Mouse (Mus musculus) cerebellum, postnatal 14 days (tissue): ENCODE data around the gene Adgrl2.

Experiments used
- DNase-seq, 2 experiments: peaks; one replicate each; pipeline ENCODE4 v3.0.0; 2021; ENCODE audit warnings: mixed read lengths in 2 of 2

Gene Adgrl2

DNA sequence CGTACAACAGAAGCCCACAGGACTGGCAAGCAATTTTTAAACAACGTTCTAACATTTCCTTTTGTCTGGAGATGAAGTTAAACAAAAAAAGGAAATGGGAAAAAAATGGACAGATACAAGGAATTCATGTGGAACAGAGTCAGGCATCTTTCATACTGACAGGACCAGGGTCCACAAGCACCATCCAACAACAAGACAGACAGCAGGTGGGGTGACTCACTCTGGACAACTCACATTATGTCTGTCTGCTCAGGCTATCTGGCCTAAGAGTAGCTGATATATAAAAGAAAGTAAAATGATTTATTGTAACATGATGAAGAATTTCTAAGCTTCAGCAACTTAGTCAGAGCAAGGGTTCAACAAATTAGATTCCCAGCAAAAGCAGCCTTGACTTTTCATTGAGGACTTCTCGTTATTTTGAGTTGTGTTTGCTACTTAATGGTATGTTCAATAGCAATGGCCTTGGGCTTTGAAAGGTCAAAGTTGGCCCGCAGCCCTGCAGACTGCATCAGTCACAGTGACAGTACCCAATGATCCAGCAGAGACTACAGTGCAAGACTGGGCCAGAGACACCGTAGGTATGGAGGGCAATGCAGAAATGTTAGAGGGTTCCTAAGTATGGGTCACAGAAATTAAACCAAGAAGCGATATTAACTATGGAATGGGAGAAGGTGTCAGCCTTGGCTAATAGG lies 171.8 kb downstream of the Adgrl2 start:
- no peak for DNase-seq

DNA sequence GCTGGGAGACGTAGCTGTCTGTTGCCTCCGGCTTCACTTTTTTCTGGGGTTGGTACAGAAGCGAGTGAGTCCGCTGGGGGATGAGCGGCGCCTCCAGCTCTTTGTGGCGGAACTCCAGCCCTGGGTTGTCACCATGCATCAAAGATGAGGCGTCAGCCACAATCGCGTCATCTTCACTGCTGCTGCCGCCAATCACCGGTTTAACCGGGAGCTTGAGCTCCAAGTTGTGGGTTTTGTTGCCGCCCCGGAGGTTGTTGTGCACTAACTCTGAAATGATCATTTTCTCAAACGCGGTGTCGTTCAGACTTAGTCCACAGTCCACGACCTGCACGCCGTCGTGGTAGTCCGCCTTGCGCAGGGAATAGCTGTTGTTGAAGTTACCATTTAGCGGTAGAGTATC lies 172.9 kb downstream of the Adgrl2 start:
- DNase-seq: no peak

DNA sequence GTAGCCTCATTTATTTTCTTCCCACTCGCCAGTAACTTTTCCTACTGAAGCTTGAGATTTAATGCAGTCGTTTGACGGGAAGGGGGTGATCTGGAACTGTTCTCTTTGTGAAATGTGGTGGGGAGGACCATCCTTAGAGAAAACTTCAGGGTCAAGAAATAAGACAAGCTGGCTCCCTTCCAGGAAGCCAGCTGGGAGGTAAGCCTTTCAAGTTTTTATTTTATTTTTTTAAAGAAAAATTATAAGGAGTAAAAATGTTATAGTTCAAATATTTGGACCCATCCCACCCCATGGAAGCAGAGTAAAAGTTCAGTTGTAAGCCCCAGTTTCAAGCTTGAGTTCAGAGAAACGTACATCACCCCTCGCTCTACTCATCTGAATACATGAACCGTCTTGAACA lies 177.2 kb downstream of the Adgrl2 start:
- DNase-seq: no peak

DNA sequence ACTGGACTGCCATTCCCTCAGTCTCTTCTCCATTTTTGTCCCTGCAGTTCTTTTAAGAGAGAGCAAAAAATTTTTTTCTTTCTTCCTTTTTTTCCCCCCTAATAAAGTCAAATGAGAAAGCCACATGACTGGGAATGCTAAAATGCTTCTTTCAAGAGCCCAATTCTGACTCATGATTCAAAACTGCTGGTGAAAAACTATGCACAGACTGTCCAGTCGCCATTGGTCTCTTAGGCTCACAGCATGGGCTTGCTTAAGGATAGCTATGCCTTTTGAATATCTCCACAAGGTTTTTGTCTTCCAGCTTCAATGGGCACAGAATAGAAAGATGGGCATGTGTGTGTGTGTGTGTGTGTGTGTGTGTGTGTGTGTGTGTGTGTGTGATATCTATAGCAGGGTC lies 178.3 kb downstream of the Adgrl2 start:
- no peak for DNase-seq

DNA sequence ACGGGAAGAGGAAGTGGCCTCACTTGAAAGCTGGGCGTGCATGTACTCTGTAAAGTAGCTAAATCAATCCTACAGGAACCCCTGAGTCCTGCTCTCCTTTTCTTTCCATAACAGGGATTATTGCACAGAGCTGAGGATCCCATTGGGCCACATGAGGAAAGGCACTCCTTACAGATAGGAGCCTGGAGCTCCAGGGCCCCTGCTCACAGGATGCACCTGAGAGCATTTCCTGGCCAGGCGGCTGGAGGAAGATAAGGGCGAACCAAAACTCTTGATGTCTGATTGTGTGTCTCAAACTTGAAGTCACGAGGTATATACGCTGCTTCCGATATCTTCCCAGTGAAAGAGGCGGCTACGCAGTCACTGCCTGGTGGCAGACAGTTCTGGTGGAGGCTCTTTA lies 183.4 kb downstream of the Adgrl2 start:
- DNase-seq: no peak

DNA sequence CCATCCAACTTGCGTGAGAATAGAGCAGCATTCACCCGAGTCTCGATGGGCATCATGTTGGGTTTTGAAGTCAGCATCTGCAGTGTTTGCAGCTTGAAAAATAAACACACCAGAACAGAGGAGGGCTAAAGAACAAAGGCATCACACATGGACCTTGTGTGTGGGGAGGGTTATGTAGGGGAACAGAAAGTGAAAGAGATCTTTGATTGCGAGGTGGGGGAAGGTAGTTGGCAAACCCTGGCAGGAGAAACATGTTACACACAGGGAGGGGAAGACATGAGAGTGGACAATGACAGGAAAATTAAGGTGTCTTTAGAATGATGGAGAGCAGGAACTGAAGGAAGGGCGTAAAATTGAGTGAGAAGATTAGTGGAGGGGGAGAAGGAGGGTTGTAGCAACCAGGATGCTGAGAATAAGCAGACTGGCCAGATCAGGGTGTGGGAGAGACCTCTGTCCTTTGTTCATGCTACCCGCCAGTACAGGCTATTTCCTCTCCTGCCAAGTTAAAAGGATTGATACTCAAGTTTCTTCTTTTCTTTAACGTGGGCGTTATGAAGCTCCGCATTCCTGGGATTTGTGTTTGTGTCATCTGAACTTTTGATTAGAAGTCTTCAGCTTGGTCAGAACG lies 197.0 kb downstream of the Adgrl2 start:
- DNase-seq: no peak

DNA sequence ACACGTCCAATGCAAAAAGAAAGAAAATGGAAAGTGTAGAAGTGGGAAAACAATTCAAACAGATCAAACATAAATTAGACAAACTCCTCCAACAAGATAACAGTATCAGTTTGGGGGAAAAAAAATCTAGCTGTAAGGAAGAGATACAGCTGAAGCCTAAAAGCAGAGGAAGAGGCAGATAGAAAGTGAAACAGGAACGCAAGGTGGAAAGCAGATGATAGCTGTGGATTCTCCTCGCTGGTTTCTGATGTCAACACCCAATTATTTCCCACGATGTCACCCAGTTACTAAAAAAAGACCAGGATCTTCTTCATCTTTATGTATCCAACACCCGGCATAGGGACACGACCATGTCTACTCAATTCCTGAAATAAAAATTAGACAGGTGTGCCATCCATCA lies 220.0 kb downstream of the Adgrl2 start:
- DNase-seq: no peak
